Mouse (Mus musculus) kidney, embryonic 16.5 days (tissue): ENCODE results near the gene Mesp2. TPM values are rescaled to one million over a fixed set of nuclear protein-coding genes. Genes with fewer than 3 reads are reported as not detected.

Experiments used
- ATAC-seq: fragments of 200-750 bp; cut with Nextera tagmentation; 2 replicates; pipeline ENCODE4 v1.8.0; 2017; ENCODE audit warnings: moderate TSS enrichment; ENCODE audit not compliant: low FRiP score, low TSS enrichment
- H3K27ac ChIP-seq: fragments of 300-500 bp; sonication (generic); 2 replicates; pipeline ENCODE4 v1.5.1; 2014; ENCODE audit warnings: low read length
- H3K27me3 ChIP-seq: fragments of 300-500 bp; sonication (generic); 2 replicates; pipeline ENCODE4 v1.6.1; 2014; ENCODE audit warnings: low read length, control low read depth, mixed read lengths; ENCODE audit not compliant: insufficient read depth
- H3K36me3 ChIP-seq: fragments of 300-500 bp; sonication (generic); 2 replicates; pipeline ENCODE4 v1.6.1; 2014; ENCODE audit warnings: low read length, control low read depth, mixed read lengths; ENCODE audit not compliant: insufficient read depth
- H3K4me1 ChIP-seq: fragments of 300-500 bp; sonication (generic); 2 replicates; pipeline ENCODE4 v1.6.1; 2014; ENCODE audit warnings: low read length, control low read depth, mixed read lengths; ENCODE audit not compliant: insufficient read depth
- H3K4me2 ChIP-seq: fragments of 300-500 bp; sonication (generic); replicated peaks from 2 replicates; pipeline ENCODE4 v1.6.1; 2014; ENCODE audit warnings: low read depth, low read length
- H3K4me3 ChIP-seq: fragments of 300-500 bp; sonication (generic); 2 replicates; pipeline ENCODE4 v1.5.1; 2014; ENCODE audit warnings: mild to moderate bottlenecking, low read length
- H3K9ac ChIP-seq: fragments of 300-500 bp; sonication (generic); replicated peaks from 2 replicates; pipeline ENCODE4 v1.6.1; 2014; ENCODE audit warnings: low read length
- H3K9me3 ChIP-seq: fragments of 300-500 bp; sonication (generic); 2 replicates; pipeline ENCODE4 v1.6.1; 2016; ENCODE audit warnings: low read length, control low read depth
- WGBS: fragments of 180-500 bp; shearing (Covaris S2); extraction: QIAGEN DNeasy Blood & Tissue Kit; methylation state at CpG from one replicate; pipeline ENCODE4 v1.1.7; 2014; 5-methylcytosine and 5-hydroxymethylcytosine counted together
- polyA plus RNA-seq: library from polyadenylated mRNA; unstranded; fragments of >200 nt; fragmentation: Nextera tagmentation; extraction: Ambion mirVana; gene quantifications from 2 replicates; pipeline ENCODE4 v1.2.1, GENCODE M21; 2015

Mesp2 gene
- polyA plus RNA-seq, 1 experiment from 2014 or later: 0.82 TPM

DNA sequence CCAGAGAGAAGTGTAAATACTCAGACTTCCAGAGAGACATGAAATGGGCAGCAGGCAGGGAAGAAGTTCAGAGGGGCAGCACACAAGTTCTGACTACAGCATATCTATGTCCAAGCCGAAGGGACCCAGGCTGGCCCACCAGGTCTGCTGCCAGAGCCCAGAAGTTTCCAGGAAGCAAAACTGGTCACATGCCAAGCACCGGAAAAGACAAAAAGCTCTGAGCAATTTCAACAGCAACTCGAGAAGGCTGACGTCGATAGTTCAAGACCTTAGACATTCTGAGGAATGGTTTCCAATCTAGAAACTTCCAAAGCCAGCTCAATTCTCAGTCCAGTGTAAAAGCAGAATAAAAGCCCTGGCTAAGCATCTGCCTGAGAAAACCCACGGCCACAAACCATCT is 21.1 kb downstream of the Mesp2 start:
- whole genome bisulfite sequencing: 41% methylated on average over 6 of the region's 6 CpGs
- no peak overlapping the region for H3K4me3 ChIP-seq
- no peak for ATAC-seq
- H3K36me3 ChIP-seq: peaks cover 10% of the 10 kb centered on the region; the same call in 1 of the 2 replicates
- no peak overlapping the region for H3K9ac ChIP-seq
- no peaks in the 10 kb centered on the region for H3K9me3 ChIP-seq
- no peak overlapping the region for H3K4me2 ChIP-seq
- peak overlapping the region; percentile 55; the same call in 1 of the 2 replicates for H3K27ac ChIP-seq
- no peaks in the 10 kb centered on the region for H3K27me3 ChIP-seq
- 0 out of 2 replicates have a peak, but pooled peaks cover 5% of the 10 kb centered on the region for H3K4me1 ChIP-seq

DNA sequence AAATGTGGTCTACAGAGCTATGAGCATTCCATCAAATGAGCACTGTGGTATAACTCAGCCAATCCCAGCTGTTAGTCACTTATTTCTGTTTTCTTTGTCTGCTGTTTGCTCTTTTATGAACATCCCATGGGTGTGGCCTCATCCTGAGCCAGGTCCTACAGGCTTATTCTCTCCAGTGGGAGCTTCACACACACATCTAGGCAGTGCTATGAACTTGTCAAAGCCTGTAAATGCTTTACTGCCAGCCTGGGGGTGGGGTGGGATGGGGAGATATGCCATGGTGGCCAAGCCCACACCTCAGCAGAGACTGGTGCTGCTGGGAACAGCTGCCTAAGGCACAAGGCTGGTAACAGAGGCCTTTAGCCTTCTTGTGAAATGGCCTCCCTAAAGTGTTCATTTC is 22.5 kb downstream of the Mesp2 start:
- no peak overlapping the region for H3K27ac ChIP-seq
- H3K4me1 ChIP-seq: 0 out of 2 replicates have a peak, but pooled peaks cover 5% of the 10 kb centered on the region
- ATAC-seq: no peak
- no peak overlapping the region for H3K9ac ChIP-seq
- no peaks in the 10 kb centered on the region for H3K27me3 ChIP-seq
- no peaks in the 10 kb centered on the region for H3K9me3 ChIP-seq
- H3K4me3 ChIP-seq: no peak overlapping the region
- no peak overlapping the region for H3K4me2 ChIP-seq
- 0 out of 2 replicates have a peak, but pooled peaks cover 6% of the 10 kb centered on the region for H3K36me3 ChIP-seq

DNA sequence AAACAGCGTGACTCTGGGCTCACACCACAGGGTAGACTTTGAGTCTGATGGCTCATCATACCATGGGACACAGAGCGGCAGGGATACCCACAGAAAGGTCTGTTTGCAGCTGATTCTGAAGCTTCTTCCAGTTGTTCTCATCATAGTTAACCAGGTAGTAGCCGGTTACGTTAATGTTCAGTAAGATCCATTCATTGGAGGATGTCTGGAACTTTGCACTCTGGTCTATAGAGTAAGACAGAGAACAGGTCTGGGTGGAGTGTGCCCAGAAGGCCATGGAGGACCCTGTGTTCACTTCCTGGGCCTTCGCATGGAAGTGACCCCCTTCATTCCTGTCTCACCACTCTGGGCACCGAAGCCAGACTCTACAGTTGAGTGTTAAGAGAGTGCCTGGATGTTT is 24.7 kb downstream of the Mesp2 start:
- Histone ChIP-seq H3K4me2 (no peak overlapping the region), H3K4me1 (0 out of 2 replicates have a peak, but pooled peaks cover 5% of the 10 kb centered on the region), H3K9ac (no peak overlapping the region), H3K4me3 (no peak overlapping the region), H3K9me3 (no peaks in the 10 kb centered on the region), H3K36me3 (0 out of 2 replicates have a peak, but pooled peaks cover 8% of the 10 kb centered on the region), H3K27me3 (no peaks in the 10 kb centered on the region), H3K27ac (no peak overlapping the region)
- ATAC-seq: no peak
- 89% methylated on average over 6 of the region's 6 CpGs for WGBS

DNA sequence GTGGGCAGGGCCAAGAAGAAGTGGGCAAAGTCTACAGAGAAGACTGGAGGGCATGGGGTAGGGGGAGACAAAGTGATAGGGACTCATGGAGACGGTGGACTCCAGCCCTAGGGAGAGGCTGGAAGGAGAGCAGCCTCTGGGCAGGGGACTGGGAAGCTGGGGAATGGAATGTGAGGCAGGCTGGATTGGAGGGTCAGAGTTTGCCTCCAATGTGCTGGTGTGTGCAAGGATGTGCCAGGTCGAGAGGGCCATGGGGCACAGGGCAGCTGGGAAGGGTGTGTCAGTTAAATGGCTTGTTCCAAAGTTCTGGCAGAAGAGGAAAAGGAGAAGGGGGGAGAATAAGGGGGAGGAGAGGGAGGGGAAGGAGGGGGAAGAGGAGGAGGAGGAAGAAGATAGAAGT is 26.7 kb downstream of the Mesp2 start:
- ATAC-seq: peak; percentile 66
- WGBS: 58% methylated on average over 2 of the region's 2 CpGs

DNA sequence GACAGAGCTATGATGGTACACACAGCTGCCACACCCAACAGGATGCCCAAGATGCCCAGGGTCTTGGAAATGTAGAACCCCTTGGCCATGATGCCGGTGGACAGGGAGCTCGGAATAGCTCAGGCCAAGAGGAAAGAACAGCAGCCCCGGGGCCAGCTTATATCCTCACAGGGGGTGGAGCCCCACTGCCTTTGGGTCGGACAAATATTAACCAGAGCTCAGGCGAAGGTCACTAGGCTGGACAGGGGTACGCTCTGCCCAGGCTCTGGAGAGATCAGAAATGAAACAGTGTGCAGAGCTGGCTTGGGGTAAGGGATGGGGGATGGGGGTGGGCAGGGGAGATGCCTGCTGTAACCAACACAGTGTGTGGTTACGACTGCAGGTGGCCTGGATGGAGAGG is 31.6 kb downstream of the Mesp2 start:
- H3K4me2 ChIP-seq: peak overlapping the region; percentile 26; the same call in 1 of the 2 replicates
- no peaks in the 10 kb centered on the region for H3K9me3 ChIP-seq
- 48% methylated on average over 7 of the region's 7 CpGs for WGBS
- no peak overlapping the region for H3K9ac ChIP-seq
- ATAC-seq: peak; percentile 89
- H3K27ac ChIP-seq: peak overlapping the region; percentile 86
- H3K4me3 ChIP-seq: peak overlapping the region; percentile 20; the same call in 1 of the 2 replicates
- H3K4me1 ChIP-seq: peaks cover 22% of the 10 kb centered on the region
- H3K36me3 ChIP-seq: 0 out of 2 replicates have a peak, but pooled peaks cover 6% of the 10 kb centered on the region
- no peaks in the 10 kb centered on the region for H3K27me3 ChIP-seq

More for the DNA sequence above, 26.7 kb downstream of the Mesp2 start:
- Histone ChIP-seq H3K27me3 (no peaks in the 10 kb centered on the region), H3K36me3 (0 out of 2 replicates have a peak, but pooled peaks cover 11% of the 10 kb centered on the region), H3K4me2 (no peak overlapping the region), H3K9me3 (no peaks in the 10 kb centered on the region), H3K4me3 (no peak overlapping the region), H3K4me1 (peaks cover 6% of the 10 kb centered on the region; the same call in 1 of the 2 replicates), H3K9ac (no peak overlapping the region), H3K27ac (no peak overlapping the region)

DNA sequence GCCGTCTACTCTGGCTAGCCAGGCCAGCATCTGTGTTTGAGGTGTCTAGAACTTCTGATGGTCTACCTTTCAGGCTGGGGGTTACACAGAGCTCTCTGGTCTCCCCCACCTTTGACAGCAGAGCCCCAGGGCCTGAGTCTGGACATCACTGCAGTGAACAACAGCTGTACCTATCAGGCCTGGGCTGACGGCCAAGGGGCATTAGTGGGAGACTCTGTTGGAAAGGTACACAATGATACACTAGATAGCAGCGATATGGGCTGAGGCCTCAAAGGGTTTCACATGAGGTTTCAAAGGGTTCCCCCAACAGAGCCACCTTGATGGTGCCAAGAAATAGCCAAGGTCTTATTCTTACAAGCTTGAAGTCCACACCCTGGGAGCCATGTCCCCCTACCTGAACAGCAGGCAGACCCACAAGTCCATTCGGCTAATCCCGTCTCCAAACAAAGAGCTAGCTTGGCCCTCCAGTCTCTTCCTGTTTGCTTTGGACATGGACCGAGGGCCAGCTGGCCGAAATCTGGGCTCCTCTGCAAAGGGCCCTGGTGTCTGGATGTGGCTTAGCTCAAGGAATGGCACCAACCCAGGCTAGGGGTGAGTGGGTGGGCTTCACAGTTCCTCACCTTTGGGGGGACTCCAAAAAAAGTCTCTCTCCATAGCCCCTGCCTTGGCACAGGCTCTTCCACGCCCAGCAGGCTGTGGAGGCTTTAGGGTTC is 33.7 kb downstream of the Mesp2 start:
- H3K27ac ChIP-seq: no peak overlapping the region
- H3K9me3 ChIP-seq: no peaks in the 10 kb centered on the region
- H3K4me3 ChIP-seq: no peak overlapping the region
- no peaks in the 10 kb centered on the region for H3K27me3 ChIP-seq
- H3K36me3 ChIP-seq: 0 out of 2 replicates have a peak, but pooled peaks cover 3% of the 10 kb centered on the region
- H3K4me1 ChIP-seq: peaks cover 30% of the 10 kb centered on the region
- no peak overlapping the region for H3K9ac ChIP-seq
- H3K4me2 ChIP-seq: no peak overlapping the region
- WGBS: 79% methylated on average over 8 of the region's 8 CpGs
- no peak for ATAC-seq

DNA sequence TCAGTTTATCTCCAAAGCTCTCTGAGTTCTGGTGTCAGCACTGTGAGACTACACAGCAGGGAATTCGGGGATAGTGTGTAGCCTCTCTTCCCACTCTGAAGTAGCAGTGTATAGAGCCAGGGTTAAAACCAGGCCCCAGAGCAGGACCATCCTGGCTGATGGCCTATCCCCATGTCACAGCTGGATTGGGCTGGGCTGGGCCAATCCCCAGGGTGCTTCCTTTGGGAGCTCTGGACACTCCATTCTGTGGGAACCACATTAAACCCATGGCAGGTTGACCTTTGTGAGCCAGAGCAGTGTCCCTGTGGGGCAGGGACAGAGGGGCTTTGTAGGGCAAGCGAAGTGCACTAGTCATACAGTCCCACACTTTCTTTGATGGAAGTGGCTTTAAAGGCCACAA is 35.8 kb downstream of the Mesp2 start:
- H3K4me1 ChIP-seq: peaks cover 30% of the 10 kb centered on the region
- peak overlapping the region; percentile 78 for H3K4me2 ChIP-seq
- no peaks in the 10 kb centered on the region for H3K27me3 ChIP-seq
- peak overlapping the region; percentile 58; the same call in 1 of the 2 replicates for H3K4me3 ChIP-seq
- H3K27ac ChIP-seq: no peak overlapping the region
- WGBS: 91% methylated on average over 2 of the region's 2 CpGs
- H3K9ac ChIP-seq: no peak overlapping the region
- 0 out of 2 replicates have a peak, but pooled peaks cover 3% of the 10 kb centered on the region for H3K36me3 ChIP-seq
- H3K9me3 ChIP-seq: no peaks in the 10 kb centered on the region
- ATAC-seq: no peak

DNA sequence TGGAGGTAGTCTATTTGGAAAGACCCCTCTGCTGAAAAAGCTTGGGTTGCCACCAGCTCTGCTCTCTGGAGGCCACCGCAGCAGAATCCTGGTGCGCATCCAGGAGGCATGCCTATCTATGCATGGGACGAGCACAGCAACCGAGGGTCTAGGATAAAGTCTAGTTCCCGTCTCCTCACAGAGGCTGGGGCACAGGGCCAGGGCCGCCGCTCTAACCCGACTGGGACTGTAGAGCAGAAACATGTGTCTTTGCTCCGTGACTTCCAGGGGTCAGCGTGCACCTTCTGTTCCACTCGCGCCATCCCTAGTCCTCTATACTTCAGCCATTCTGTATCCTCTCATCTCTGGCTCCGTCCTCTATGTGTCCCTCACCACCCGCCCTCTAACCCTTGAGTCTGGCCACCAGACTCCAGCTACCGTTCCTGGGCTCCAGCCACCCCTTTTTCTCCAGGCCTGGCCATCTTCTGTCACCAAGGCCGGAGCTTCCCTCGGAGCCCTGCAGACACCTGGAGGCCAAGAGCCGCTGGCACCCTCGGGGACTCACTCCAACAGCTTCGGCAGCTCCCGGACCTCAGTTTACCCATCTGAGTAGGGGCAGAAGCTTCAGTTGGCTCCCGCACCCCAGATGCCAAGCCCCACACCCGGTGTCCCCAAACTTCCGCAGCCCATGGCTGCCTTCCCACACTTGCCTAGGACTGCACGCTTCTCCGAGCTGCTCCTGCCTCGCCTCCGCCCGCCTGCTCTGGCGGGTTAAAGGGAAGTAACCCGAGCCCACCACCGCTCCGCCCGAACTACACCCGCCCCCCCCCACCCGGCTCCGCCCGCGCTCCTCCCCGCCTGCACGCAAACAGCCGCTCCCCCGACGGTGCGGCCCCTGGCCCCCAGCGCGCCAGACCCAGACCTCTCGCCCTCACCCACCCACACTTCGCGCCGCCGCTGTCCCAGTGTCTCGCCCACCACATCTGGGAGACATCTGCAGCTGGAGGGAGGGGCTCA is 37.2 kb downstream of the Mesp2 start:
- H3K36me3 ChIP-seq: no peaks in the 10 kb centered on the region
- peak; percentile 92 for ATAC-seq
- peak overlapping the region; percentile 76 for H3K27ac ChIP-seq
- peak overlapping the region; percentile 78 for H3K4me2 ChIP-seq
- H3K9me3 ChIP-seq: no peaks in the 10 kb centered on the region
- 7% methylated on average over 49 of the region's 53 CpGs for WGBS
- no peaks in the 10 kb centered on the region for H3K27me3 ChIP-seq
- H3K4me3 ChIP-seq: peak overlapping the region; percentile 58
- H3K4me1 ChIP-seq: peaks cover 20% of the 10 kb centered on the region
- peak overlapping the region; percentile 76 for H3K9ac ChIP-seq

DNA sequence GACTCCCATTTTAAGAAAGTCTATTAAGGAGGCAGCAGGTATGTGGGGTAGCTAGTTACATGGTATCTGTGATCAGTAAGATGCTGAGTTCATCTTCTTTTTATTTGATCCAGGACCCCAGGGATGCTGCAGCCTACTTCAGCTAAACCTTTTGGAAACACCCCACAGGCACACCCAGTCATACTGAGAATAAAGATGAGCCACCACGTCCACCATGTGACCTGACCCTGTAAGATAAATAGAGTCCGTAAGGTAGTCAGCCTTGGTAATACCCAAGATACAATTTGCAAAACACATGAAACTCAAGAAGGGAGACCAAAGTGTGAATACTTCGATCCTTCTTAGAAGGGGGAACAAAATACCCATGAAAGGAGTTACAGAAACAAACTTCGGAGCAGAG is 45.8 kb downstream of the Mesp2 start:
- Histone ChIP-seq H3K9me3 (no peaks in the 10 kb centered on the region), H3K9ac (no peak overlapping the region), H3K4me3 (no peak overlapping the region), H3K4me1 (peaks cover 21% of the 10 kb centered on the region; the same call in 1 of the 2 replicates), H3K27me3 (no peaks in the 10 kb centered on the region), H3K4me2 (no peak overlapping the region), H3K27ac (no peak overlapping the region), H3K36me3 (no peaks in the 10 kb centered on the region)
- ATAC-seq: no peak
- WGBS: 61% methylated on average over 4 of the region's 4 CpGs
